Mouse (Mus musculus) heart, adult 18-20 months (tissue): Measurements from ENCODE around the gene Vmn2r70. TPM values are rescaled to one million over a fixed set of nuclear protein-coding genes. Genes with fewer than 3 reads are reported as not detected.

Experiments
- DNase-seq, 2 experiments: peaks; one replicate each; pipeline ENCODE4 v3.0.0; 2021 to 2022; ENCODE audit warnings: mixed read lengths in 1 of 2
- long read RNA-seq, 2 experiments: library from polyadenylated mRNA; stranded (forward); transcript quantifications; one replicate each; pipeline ENCODE4 v2.0.0; 2021
- total RNA-seq, 2 experiments: library from RNA; stranded (reverse); gene quantifications; 2 replicates each; pipeline ENCODE4 v1.2.3; 2021

The Vmn2r70 gene
- total RNA-seq = not detected
- long read RNA-seq, experiment 1 = 0 reads
- long read RNA-seq, experiment 2 = 0 reads

GRCm38 (mm10) chr7:85569092-85569491 is at the start of gene Vmn2r70:
Vmn2r70 (minus strand) TSS chr7:85569192.
- DNase-seq = no peak

- no peak for DNase-seq
Observed at GRCm38 (mm10) chr7:85562787-85563186, 6.2 kb downstream of the Vmn2r70 start, which contains the start of gene Vmn2r71. Vmn2r71 (plus strand) TSS chr7:85563087.

GRCm38 (mm10) chr7:85543118-85543517 is 25.9 kb downstream of the Vmn2r70 start:
- DNase-seq = no peak

GRCm38 (mm10) chr7:85542108-85542507 is 26.9 kb downstream of the Vmn2r70 start:
- no peak for DNase-seq

Other genes with a start within 250 kb of the Vmn2r70 start
- gene Vmn2r69, start 153.3 kb downstream of the Vmn2r70 start, total RNA-seq = not detected
- gene Vmn2r71, start 6.1 kb downstream of the Vmn2r70 start, total RNA-seq = not detected
- gene Vmn2r72, start 185.9 kb upstream of the Vmn2r70 start, total RNA-seq = not detected